Mouse (Mus musculus) forebrain, embryonic 12.5 days (tissue): ENCODE measurements at regions not wholly inside any gene's neighbourhood (a gene's known extent, or its start where the extent isn't known, plus 50 kb on each side); places are given as distances from the start of the nearest gene placed in this dataset.
A peak's percentile ranks its signal among the peaks of the same experiment; 100 is the strongest.

Source experiments
- ATAC-seq: fragments of 200-750 bp; cut with Nextera tagmentation; 2 replicates; pipeline ENCODE4 v1.8.0; 2017; ENCODE audit warnings: moderate TSS enrichment; ENCODE audit not compliant: low FRiP score
- H3K27ac ChIP-seq: fragments of 300-500 bp; sonication (generic); 2 replicates; pipeline ENCODE4 v1.5.1; 2016; ENCODE audit warnings: mild to moderate bottlenecking
- H3K27me3 ChIP-seq: fragments of 300-500 bp; sonication (generic); 2 replicates; pipeline ENCODE4 v1.6.1; 2016; ENCODE audit warnings: mild to moderate bottlenecking
- H3K36me3 ChIP-seq: fragments of 300-500 bp; sonication (generic); replicated peaks from 2 replicates; pipeline ENCODE4 v1.6.1; 2016; ENCODE audit warnings: mild to moderate bottlenecking
- H3K4me1 ChIP-seq: fragments of 300-500 bp; sonication (generic); 2 replicates; pipeline ENCODE4 v1.6.1; 2016
- H3K4me2 ChIP-seq: fragments of 300-500 bp; sonication (generic); 2 replicates; pipeline ENCODE4 v1.6.1; 2016; ENCODE audit warnings: mild to moderate bottlenecking, moderate library complexity
- H3K4me3 ChIP-seq: fragments of 300-500 bp; sonication (generic); replicated peaks from 2 replicates; pipeline ENCODE4 v1.5.1; 2016; ENCODE audit warnings: mild to moderate bottlenecking
- H3K9ac ChIP-seq: fragments of 300-500 bp; sonication (generic); 2 replicates; pipeline ENCODE4 v1.6.1; 2016; ENCODE audit warnings: mild to moderate bottlenecking
- H3K9me3 ChIP-seq: fragments of 300-500 bp; sonication (generic); 2 replicates; pipeline ENCODE4 v1.6.1; 2016
- WGBS: fragments of 180-500 bp; shearing (Covaris S2); methylation state at CpG from one replicate; pipeline ENCODE4 v1.1.7; 2016; 5-methylcytosine and 5-hydroxymethylcytosine counted together

DNA sequence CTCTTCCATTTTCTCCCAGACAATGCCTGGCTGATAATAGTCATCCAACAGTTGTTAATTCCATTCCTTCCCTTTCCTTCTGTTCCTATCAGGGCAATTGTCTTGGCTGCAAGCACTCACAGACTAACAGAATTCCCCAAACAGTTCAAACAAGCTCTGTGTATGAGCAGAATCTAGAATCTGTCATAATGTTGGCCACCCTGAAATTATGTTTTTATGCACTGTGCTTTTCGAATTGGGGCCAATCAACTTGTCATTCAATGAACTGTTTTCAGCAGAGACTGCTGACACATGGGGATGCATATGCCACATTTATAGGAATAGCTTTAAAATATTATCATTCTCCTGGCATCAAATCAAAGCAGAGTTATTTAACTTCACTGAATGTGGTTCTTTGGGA, 235.8 kb upstream of the Tmtc4 start:
- H3K27me3 ChIP-seq: no peaks in the 10 kb centered on the region
- 80% methylated on average over 1 of the region's 1 CpGs for WGBS
- no peak overlapping the region for H3K4me3 ChIP-seq
- no peak overlapping the region for H3K27ac ChIP-seq
- H3K9me3 ChIP-seq: no peaks in the 10 kb centered on the region
- H3K9ac ChIP-seq: no peak overlapping the region
- no peaks in the 10 kb centered on the region for H3K36me3 ChIP-seq
- no peak for ATAC-seq
- H3K4me2 ChIP-seq: no peak overlapping the region
- H3K4me1 ChIP-seq: no peaks in the 10 kb centered on the region

DNA sequence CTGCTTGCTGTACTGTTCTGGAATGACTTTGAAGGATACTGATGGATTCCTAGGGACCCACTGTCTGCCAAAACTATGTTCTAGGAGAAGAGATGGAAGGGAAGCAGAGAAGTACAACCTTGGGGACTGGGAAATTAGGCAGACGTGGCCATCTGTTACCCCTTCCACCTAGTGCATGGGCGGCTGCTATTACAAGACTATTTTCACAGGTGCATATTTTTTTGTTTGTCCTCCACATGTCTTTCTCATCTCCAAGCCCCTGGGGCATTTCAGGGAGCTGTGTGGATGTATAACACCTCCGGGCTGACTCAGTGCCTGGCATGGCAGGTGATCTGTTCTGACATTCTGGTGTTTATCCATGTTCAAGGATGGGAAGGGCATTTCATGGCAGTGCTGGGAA, 226.4 kb upstream of the Tmtc4 start:
- H3K4me1 ChIP-seq: no peaks in the 10 kb centered on the region
- no peak overlapping the region for H3K4me3 ChIP-seq
- ATAC-seq: no peak
- 82% methylated on average over 3 of the region's 3 CpGs for WGBS
- H3K36me3 ChIP-seq: no peaks in the 10 kb centered on the region
- no peak overlapping the region for H3K9ac ChIP-seq
- no peaks in the 10 kb centered on the region for H3K27me3 ChIP-seq
- no peak overlapping the region for H3K27ac ChIP-seq
- no peak overlapping the region for H3K4me2 ChIP-seq
- no peaks in the 10 kb centered on the region for H3K9me3 ChIP-seq

GRCm38 (mm10) chr14:123202848-123203247, 219.0 kb upstream of the Tmtc4 start:
- no peak overlapping the region for H3K9ac ChIP-seq
- H3K27ac ChIP-seq: no peak overlapping the region

GRCm38 (mm10) chr14:123202313-123202712, 218.5 kb upstream of the Tmtc4 start:
- Histone ChIP-seq H3K27ac (no peak overlapping the region), H3K9me3 (no peaks in the 10 kb centered on the region)
- ATAC-seq: no peak

More at GRCm38 (mm10) chr14:123202848-123203247, 219.0 kb upstream of the Tmtc4 start:
- 81% methylated on average over 2 of the region's 2 CpGs for WGBS
- no peak overlapping the region for H3K4me3 ChIP-seq
- no peak for ATAC-seq
- H3K4me1 ChIP-seq: 0 out of 2 replicates have a peak, but pooled peaks cover 7% of the 10 kb centered on the region
- no peaks in the 10 kb centered on the region for H3K36me3 ChIP-seq
- H3K9me3 ChIP-seq: no peaks in the 10 kb centered on the region
- H3K4me2 ChIP-seq: no peak overlapping the region
- no peaks in the 10 kb centered on the region for H3K27me3 ChIP-seq

DNA sequence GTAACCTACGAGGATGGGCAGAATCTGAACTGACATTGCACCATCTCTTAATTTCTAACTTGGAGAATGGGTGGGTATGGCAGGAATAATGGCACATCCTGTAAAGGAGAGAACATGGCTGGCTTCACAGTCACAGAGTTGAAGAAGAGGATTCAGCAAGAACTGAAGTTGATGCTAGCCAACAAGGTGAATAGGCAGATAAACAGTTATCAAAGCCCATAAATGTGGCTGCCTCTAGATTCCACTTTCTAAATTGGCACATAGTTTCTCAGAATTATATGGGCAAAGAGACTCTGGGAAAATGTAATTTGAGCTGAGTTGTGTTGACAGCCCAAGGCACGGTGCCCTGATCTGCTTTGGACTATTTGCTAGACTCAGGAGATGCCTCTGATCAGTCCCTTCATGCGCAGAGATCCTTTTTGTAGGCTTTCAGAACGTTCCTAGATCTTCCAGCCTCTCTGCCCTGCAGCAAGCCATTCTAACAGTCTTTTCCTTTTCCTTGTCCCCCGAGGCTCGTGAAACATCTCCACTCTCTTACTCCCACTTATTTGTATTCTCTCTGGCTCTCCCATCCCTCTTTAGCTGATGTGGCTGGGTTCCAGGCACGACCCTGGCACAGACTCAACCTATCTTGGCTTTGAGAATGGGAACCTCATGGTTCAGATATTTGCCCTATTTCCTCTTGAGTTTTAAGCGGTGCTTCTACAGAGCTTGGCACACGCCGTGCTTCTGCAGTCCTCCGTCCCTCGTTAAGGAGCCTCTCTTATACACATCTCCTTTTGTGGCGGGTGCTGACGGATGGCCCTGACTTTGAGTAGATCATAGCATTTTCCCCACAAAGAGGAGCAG, 217.8 kb upstream of the Tmtc4 start:
- no peaks in the 10 kb centered on the region for H3K27me3 ChIP-seq
- H3K36me3 ChIP-seq: no peaks in the 10 kb centered on the region
- WGBS: 60% methylated on average over 14 of the region's 14 CpGs
- peak; percentile 30; the same call in 1 of the 2 replicates for ATAC-seq
- H3K9ac ChIP-seq: no peak overlapping the region
- H3K4me2 ChIP-seq: no peak overlapping the region
- 0 out of 2 replicates have a peak, but pooled peaks cover 7% of the 10 kb centered on the region for H3K4me1 ChIP-seq
- H3K9me3 ChIP-seq: no peaks in the 10 kb centered on the region
- no peak overlapping the region for H3K4me3 ChIP-seq
- H3K27ac ChIP-seq: peak overlapping the region; percentile 31; the same call in 1 of the 2 replicates

More at GRCm38 (mm10) chr14:123202313-123202712, 218.5 kb upstream of the Tmtc4 start:
- Histone ChIP-seq H3K4me3 (no peak overlapping the region), H3K4me1 (0 out of 2 replicates have a peak, but pooled peaks cover 7% of the 10 kb centered on the region), H3K4me2 (no peak overlapping the region), H3K27me3 (no peaks in the 10 kb centered on the region), H3K9ac (no peak overlapping the region), H3K36me3 (no peaks in the 10 kb centered on the region)
- WGBS: 67% methylated on average over 4 of the region's 4 CpGs

DNA sequence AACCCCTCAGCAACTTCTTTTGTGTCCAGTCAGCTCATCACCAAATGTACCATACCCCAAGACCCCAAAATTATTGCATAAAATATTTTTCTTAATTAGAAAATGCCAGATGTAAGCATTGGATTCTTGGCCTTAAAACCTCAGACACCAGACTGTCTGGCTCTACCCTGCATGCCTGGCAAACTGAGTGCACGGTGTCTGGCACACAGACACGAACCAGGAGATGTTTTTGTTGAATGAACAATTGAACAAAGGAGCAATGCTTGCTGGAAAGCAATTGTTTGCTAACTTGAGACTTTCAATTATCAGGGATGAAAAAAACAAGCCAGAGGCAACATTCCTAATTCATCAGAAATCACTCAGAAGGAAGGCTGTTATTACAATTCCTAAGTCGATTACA, 215.3 kb upstream of the Tmtc4 start:
- Histone ChIP-seq H3K4me2 (no peak overlapping the region), H3K4me1 (0 out of 2 replicates have a peak, but pooled peaks cover 7% of the 10 kb centered on the region), H3K4me3 (no peak overlapping the region), H3K9me3 (no peaks in the 10 kb centered on the region), H3K9ac (no peak overlapping the region), H3K36me3 (no peaks in the 10 kb centered on the region), H3K27me3 (no peaks in the 10 kb centered on the region), H3K27ac (no peak overlapping the region)
- no peak for ATAC-seq
- 43% methylated on average over 3 of the region's 3 CpGs for WGBS

DNA sequence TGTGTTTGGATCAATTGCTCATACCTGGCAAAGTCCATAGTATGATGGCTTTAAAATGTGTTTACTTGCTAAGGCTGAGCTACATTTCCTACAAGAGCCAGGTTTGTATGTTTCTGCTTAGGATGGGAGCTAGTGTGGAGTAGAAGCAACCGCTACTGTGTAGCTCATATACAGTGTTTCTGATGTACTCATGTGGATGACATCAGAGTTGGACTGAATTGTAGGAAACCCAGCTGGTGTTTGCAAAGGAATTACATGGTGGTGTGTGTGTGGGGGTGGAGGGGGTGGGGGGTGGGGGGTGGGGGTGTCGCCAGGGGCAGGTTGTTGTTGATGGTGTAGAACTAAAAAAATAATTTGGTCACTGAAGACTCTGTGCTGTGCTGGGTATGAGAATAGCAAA, 208.7 kb upstream of the Tmtc4 start:
- Histone ChIP-seq H3K27ac (no peak overlapping the region), H3K27me3 (no peaks in the 10 kb centered on the region), H3K9me3 (no peaks in the 10 kb centered on the region), H3K4me1 (no peaks in the 10 kb centered on the region), H3K9ac (no peak overlapping the region), H3K36me3 (no peaks in the 10 kb centered on the region), H3K4me2 (no peak overlapping the region), H3K4me3 (no peak overlapping the region)
- 0 out of 2 replicates have a peak, but pooled peaks have one; percentile 33 for ATAC-seq
- 95% methylated on average over 2 of the region's 2 CpGs for WGBS

- Histone ChIP-seq H3K9ac (no peak overlapping the region), H3K9me3 (no peaks in the 10 kb centered on the region), H3K4me3 (no peak overlapping the region), H3K27ac (no peak overlapping the region), H3K4me2 (no peak overlapping the region), H3K4me1 (no peaks in the 10 kb centered on the region), H3K27me3 (no peaks in the 10 kb centered on the region), H3K36me3 (no peaks in the 10 kb centered on the region)
- no peak for ATAC-seq
Observed at GRCm38 (mm10) chr14:123190729-123191128, 206.9 kb upstream of the Tmtc4 start.

DNA sequence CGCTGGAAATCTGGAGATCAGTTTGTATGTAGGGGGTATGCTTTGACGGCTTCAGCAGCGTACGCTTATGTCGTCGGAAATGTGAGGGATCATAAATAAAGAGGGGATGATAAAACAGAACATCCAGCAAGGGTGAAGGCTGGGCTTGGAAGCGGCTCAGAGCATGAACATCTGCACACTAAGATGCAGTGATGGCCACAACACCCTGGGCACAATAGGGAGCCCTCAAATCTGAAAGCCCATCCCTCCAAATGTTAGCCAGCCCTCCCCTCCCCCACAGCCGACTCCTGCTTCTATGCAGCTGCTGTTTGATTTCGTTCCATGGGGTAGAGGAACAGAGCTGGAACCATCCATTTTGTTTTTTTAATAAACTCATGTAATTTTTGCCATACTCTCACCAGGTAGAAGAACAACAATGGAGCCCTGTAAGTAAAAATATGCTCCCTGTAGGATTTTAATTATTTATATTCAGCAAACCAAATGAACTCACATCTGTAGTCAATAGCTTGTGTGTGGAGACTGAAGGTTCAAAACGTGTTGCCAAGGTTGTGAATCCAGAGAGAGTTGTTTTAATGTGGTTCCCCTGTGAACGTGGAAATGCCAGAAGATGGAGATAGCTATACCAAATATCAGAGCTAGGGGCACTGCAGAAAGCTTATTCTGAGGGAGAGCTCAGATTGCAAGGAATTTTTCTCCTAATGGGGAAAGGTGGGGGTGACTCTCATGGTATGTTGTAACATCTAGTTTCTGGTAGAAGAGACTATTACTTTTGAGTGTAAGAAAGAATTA, 203.6 kb upstream of the Tmtc4 start:
- H3K4me1 ChIP-seq: no peaks in the 10 kb centered on the region
- H3K9me3 ChIP-seq: no peaks in the 10 kb centered on the region
- H3K4me2 ChIP-seq: no peak overlapping the region
- H3K27me3 ChIP-seq: no peaks in the 10 kb centered on the region
- H3K36me3 ChIP-seq: no peaks in the 10 kb centered on the region
- peak; percentile 74 for ATAC-seq
- WGBS: 65% methylated on average over 11 of the region's 11 CpGs
- no peak overlapping the region for H3K4me3 ChIP-seq
- H3K27ac ChIP-seq: no peak overlapping the region
- no peak overlapping the region for H3K9ac ChIP-seq

DNA sequence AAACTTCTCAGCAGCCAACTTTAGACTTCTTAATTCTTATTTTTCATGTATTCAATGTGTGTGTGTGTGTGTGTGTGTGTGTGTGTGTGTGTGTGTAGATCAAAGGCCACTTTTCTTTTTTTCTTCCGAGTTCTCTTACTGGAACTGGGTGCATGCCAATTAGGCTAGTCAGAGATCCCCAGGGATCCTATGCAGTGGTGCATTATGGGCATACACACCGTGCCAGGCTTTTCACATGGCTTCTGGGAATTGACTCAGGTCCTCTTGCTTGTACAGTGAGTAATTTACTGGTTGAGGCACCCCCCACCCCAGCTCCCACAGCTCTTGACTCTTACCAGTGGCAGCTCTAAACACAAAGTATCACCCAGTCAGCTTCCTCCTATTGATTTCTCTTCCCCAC, 189.3 kb upstream of the Tmtc4 start:
- WGBS: 53% methylated on average over 2 of the region's 2 CpGs
- no peaks in the 10 kb centered on the region for H3K9me3 ChIP-seq
- no peaks in the 10 kb centered on the region for H3K4me1 ChIP-seq
- no peak overlapping the region for H3K27ac ChIP-seq
- H3K9ac ChIP-seq: no peak overlapping the region
- H3K4me2 ChIP-seq: no peak overlapping the region
- ATAC-seq: peak; percentile 49; the same call in 1 of the 2 replicates
- no peaks in the 10 kb centered on the region for H3K27me3 ChIP-seq
- H3K36me3 ChIP-seq: no peaks in the 10 kb centered on the region
- H3K4me3 ChIP-seq: no peak overlapping the region

DNA sequence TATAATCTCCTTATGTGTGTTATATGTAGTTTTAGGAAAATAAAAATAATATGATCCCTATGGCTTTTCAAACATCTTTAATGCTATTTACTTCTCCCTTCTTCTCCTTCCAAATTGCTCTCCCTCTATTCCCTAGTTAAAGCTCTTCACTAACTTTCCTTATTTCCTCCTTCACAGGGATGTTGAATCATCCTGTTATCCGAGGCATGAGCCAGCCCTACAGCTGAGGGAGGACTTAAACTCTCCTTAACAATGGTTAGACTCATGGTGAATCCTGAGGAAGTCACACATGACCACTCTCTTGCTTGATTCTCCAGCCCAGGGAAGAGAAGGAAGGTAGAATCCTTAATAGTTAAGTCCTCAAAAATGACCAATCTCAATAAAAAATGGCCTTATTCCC, 188.0 kb upstream of the Tmtc4 start:
- Histone ChIP-seq H3K4me2 (no peak overlapping the region), H3K9ac (no peak overlapping the region), H3K27ac (no peak overlapping the region), H3K4me1 (no peaks in the 10 kb centered on the region), H3K4me3 (no peak overlapping the region), H3K27me3 (no peaks in the 10 kb centered on the region), H3K36me3 (no peaks in the 10 kb centered on the region), H3K9me3 (no peaks in the 10 kb centered on the region)
- 31% methylated on average over 1 of the region's 1 CpGs for WGBS
- ATAC-seq: no peak

GRCm38 (mm10) chr14:123163842-123164241, 180.0 kb upstream of the Tmtc4 start:
- no peaks in the 10 kb centered on the region for H3K4me1 ChIP-seq
- no peaks in the 10 kb centered on the region for H3K36me3 ChIP-seq
- H3K27me3 ChIP-seq: no peaks in the 10 kb centered on the region
- no peak overlapping the region for H3K4me3 ChIP-seq
- H3K4me2 ChIP-seq: no peak overlapping the region
- no peak for ATAC-seq
- H3K9ac ChIP-seq: no peak overlapping the region
- WGBS: 73% methylated on average over 4 of the region's 4 CpGs
- no peaks in the 10 kb centered on the region for H3K9me3 ChIP-seq
- H3K27ac ChIP-seq: no peak overlapping the region
